Mouse (Mus musculus): ENCODE results near the gene Ugt1a9. TPM values are rescaled to one million over a fixed set of nuclear protein-coding genes. Genes with fewer than 3 reads are reported as not detected.
A peak's percentile ranks its signal among the peaks of the same experiment; 100 is the strongest.
"Not testable (repeated sequence)": the region's sequence is repeated elsewhere in the genome, so short reads cannot be mapped to it uniquely, and the experiment has no call there.

The Ugt1a9 gene
- polyA plus RNA-seq, 1 experiment from 2014 or later: not detected

DNA sequence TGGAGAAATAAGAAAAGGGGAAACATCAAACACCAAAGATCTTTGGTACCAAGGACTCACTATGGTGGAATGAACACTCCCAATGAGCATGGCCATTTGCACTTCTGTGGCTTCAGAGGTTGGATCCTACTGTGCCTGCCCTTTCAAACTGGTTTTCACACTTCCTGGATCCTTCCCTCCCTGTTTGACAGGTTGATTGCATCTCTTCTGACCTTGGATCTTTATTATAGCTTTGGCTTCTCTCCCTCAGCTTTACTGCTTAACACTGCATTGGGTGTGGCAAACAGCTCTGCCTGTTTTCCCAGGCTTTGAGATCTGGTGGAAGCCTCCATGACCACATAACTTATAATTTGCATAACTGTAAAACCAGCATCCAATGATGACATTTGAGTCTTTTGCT lies 149.7 kb downstream of the Ugt1a9 start:
- peak; percentile 81 for DNase-seq (ENCODE audit: low spot score)
- peaks cover 23% of the 10 kb centered on the region for H3K9me3 ChIP-seq
- no peak overlapping the region for H3K27ac ChIP-seq

DNA sequence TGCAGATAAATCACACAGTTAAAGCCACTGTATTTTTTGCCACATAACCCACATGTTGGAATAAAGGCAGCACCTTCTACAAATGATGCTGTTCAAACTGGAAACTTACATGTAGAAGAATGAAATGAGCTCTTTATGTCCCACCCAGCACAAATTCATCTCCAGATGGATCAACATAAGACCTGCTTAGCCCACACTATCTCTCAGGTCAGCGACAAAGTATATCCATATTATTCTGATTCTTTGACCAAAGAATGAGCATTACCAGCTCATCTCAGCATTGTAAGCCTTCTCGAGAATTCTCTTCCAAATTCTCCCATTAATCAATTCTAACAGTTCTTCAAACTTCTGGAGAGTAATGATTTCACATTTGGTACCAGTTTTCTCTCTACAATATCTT lies 151.6 kb downstream of the Ugt1a9 start:
- Histone ChIP-seq H3K27ac (no peak overlapping the region), H3K27me3 (ENCODE audit: insufficient read depth, poor library complexity, severe bottlenecking) (no peaks in the 10 kb centered on the region), H3K9me3 (peaks cover 25% of the 10 kb centered on the region), H3K4me3 (no peak overlapping the region), H3K36me3 (no peaks in the 10 kb centered on the region), H3K4me1 (no peaks in the 10 kb centered on the region)
- 50% methylated on average over 2 of the region's 2 CpGs for WGBS
- peak; percentile 64 for DNase-seq (ENCODE audit: low spot score)

More for the DNA sequence above, 149.7 kb downstream of the Ugt1a9 start:
- Histone ChIP-seq H3K27me3 (ENCODE audit: insufficient read depth, poor library complexity, severe bottlenecking) (no peaks in the 10 kb centered on the region), H3K4me3 (no peak overlapping the region), H3K36me3 (no peaks in the 10 kb centered on the region), H3K4me1 (no peaks in the 10 kb centered on the region)

DNA sequence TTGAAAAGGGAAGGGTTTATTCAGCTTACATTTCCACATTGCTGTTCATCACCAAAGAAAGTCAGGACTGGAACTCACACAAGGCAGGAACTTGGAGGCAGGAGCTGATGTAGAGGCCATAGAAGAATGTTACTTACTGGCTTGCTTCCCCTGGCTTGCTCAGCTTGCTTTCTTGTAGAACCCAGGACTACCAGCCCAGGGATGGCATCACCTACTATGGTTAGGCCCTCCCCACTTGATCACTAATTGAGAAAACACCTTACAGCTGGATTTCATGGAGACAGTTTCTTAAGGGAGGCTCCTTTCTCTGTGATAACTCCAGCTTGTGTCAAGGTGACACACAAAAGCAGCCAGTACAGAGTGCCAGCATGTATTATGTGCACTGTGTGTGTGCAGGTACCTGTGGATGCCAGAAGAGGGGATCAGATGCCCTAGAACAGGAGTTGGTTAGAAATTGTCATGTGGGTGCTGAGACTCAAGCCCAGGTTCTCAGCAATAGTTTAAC lies 152.5 kb downstream of the Ugt1a9 start:
- not testable (repeated sequence) for H3K36me3 ChIP-seq; H3K27ac ChIP-seq; H3K27me3 ChIP-seq (ENCODE audit: insufficient read depth, poor library complexity, severe bottlenecking); H3K4me3 ChIP-seq; H3K4me1 ChIP-seq
- peaks cover 28% of the 10 kb centered on the region for H3K9me3 ChIP-seq
- peak; percentile 79 for DNase-seq (ENCODE audit: low spot score)

DNA sequence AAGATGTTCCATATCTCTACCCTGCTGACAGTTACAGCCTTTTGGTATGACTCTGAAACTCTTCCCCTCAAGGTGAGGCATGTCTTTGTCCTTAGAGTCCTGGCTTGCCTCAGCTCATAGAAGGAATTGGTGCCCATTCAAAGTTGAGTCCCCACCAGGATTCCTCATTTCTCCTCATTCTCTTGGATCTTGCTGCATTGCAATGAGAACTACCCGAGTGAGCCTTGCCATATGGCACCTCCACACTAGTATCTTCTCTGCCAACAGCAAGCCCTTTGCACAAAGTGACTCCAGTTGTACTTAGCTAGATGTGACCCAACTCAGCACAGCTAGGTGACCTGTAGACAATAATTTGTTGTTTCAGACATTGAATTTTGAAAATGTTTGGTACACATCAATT lies 153.0 kb downstream of the Ugt1a9 start:
- peak; percentile 86 for DNase-seq (ENCODE audit: low spot score)
- WGBS: 44% methylated on average over 1 of the region's 1 CpGs
- H3K27me3 ChIP-seq (ENCODE audit: insufficient read depth, poor library complexity, severe bottlenecking): no peaks in the 10 kb centered on the region

DNA sequence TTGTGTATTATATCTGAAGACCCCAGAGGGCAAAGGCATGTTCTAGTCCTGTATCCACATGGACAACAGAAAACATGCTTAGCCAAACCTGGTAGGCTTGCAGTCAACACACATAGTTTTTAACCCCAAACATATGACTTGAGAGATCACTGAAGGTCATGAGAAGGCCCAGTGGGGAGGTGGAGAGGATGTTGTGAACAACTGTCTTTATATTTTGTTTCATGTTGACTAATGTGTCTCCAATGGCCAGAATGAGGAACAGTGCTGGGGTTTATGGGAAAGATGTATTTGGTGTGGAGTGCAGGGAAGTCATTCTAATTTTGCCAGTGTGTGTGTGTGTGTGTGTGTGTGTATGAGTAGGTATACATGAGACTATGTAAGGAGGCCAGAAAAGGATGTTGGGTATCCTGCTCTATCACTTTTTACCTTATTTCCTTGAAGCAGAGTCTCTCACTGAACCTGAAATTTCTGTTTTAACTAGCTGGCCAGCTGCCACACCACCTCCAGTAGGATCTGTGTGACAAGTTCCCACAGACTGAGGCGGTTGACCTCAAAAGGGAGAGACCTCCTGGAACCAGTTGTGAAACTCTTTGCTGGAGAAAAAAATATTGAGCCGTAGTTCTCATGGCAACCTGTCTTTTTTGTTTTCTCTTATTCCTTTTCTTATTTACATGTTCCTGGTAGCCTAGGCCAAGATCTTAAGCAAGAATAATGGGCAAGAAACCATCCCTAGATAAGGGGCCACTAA lies 153.6 kb downstream of the Ugt1a9 start:
- no peaks in the 10 kb centered on the region for H3K36me3 ChIP-seq
- peaks cover 40% of the 10 kb centered on the region for H3K9me3 ChIP-seq
- no peaks in the 10 kb centered on the region for H3K4me1 ChIP-seq
- H3K27me3 ChIP-seq (ENCODE audit: insufficient read depth, poor library complexity, severe bottlenecking): no peaks in the 10 kb centered on the region
- H3K27ac ChIP-seq: no peak overlapping the region
- peak; percentile 80 for DNase-seq (ENCODE audit: low spot score)
- H3K4me3 ChIP-seq: no peak overlapping the region
- 64% methylated on average over 2 of the region's 2 CpGs for WGBS

More for the DNA sequence above, 153.0 kb downstream of the Ugt1a9 start:
- no peaks in the 10 kb centered on the region for H3K36me3 ChIP-seq
- H3K4me3 ChIP-seq: no peak overlapping the region
- no peaks in the 10 kb centered on the region for H3K4me1 ChIP-seq
- H3K27ac ChIP-seq: no peak overlapping the region
- peaks cover 34% of the 10 kb centered on the region for H3K9me3 ChIP-seq

DNA sequence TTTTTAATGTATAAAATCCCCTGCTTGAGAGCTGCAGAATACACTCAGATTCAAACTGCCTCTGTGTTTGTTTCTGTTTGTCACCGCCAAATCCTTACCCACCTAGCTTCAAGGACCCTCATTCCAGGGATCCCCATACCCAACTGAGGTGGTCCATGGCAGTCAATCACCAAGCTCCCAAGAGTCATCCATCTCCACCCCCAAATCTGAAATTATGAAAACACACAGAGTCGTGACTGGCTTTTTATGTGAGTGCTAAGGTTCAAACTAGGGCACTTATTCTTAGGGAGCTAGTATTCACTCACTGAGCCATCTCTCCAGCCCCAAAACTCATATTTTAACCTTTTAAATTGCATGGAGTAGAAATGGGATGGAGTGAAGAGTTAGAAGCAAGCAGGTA lies 154.7 kb downstream of the Ugt1a9 start:
- not testable (repeated sequence) for H3K4me3 ChIP-seq; H3K4me1 ChIP-seq; H3K27ac ChIP-seq; H3K27me3 ChIP-seq (ENCODE audit: insufficient read depth, poor library complexity, severe bottlenecking); H3K36me3 ChIP-seq
- WGBS: 33% methylated on average over 2 of the region's 2 CpGs
- DNase-seq (ENCODE audit: low spot score): peak; percentile 76
- H3K9me3 ChIP-seq: peaks cover 51% of the 10 kb centered on the region

DNA sequence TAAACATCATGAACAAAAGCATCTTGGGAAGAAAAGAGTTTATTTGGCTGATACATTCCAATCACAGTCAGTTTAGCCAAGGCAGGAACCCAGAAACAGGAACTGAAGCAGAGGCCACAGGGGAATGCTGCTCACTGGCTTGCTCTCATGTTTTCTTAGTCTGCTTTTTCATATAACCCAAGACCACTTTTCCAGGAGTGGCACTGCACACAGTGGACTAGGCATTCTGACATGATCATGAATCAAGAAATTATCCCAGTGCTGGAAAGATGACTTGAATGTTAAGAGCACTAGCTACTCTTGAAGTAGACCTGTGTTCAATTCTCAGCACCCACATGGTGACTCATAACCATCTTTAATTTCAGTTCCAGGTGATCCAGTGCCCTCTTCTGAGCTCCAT lies 155.1 kb downstream of the Ugt1a9 start:
- H3K4me3 ChIP-seq: no peak overlapping the region

DNA sequence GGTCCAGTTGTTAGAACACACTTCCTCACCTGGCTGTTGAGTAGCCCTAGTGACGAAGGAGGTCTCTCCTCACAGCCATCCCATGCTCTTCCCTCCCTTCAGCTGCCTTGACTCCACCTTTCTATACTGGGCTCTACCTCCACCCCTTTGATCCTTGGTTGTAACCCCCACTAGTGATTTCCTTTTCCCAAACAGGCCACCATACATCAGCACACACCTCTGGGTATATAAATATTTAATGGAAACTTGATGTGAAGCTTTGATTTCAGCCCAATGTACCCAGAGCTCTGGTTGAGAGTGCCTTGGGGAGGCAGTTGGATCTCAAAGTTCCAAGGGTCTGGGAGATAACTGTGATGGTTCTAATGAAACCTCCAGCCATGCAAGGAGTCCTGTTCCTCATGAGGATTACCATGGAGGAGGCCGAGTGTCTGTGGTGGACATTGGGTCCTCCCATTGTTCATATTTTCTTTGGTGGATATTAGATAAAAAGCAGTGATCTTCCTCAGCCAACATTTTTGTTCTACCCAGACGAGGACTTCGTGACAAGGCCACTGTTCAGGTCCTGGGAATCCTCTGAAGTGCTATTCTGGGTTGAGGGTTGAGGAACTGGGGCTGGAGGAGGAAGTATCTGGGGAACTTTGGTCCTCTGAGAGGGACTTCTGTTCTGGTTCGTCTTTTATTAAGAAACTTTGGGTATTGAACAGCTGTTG lies 156.2 kb downstream of the Ugt1a9 start, which contains the start of gene Mroh2a:
Mroh2a (plus strand) TSS at position 317 of the 710 bp plus-strand sequence.
- Histone ChIP-seq H3K27me3 (ENCODE audit: insufficient read depth, poor library complexity, severe bottlenecking) (no peaks in the 10 kb centered on the region), H3K4me1 (no peaks in the 10 kb centered on the region), H3K27ac (no peak within 1 kb of the TSS), H3K36me3 (no peaks in the 10 kb centered on the region), H3K4me3 (no peak within 1 kb of the TSS), H3K9me3 (peaks cover 65% of the 10 kb centered on the region)
- 50% methylated on average over 5 of the region's 5 CpGs for WGBS
- DNase-seq (ENCODE audit: low spot score): peak; percentile 78

More for the DNA sequence above, 155.1 kb downstream of the Ugt1a9 start:
- H3K27me3 ChIP-seq (ENCODE audit: insufficient read depth, poor library complexity, severe bottlenecking): no peaks in the 10 kb centered on the region
- DNase-seq (ENCODE audit: low spot score): peak; percentile 74
- peaks cover 55% of the 10 kb centered on the region for H3K9me3 ChIP-seq
- H3K4me1 ChIP-seq: no peaks in the 10 kb centered on the region
- no peak overlapping the region for H3K27ac ChIP-seq
- no peaks in the 10 kb centered on the region for H3K36me3 ChIP-seq

DNA sequence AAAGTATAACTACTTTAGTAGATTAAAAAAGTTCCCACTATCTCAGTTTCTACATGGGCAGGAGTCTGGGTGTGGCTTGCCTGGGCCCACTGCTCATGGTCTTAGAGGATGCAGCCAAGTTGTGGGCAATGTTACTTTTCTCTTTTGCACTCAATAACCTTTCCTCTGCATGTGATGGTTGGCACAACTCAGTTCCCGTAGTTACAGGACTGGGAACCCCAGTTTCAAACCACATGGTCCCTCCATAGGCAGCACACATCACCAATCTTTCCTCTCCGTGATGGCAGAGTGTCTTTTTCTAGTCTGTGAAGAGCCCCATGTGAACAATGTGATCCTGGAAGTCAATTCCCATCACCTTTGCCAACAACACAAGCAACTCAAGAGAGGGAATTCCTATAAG lies 156.9 kb downstream of the Ugt1a9 start:
- WGBS: 56% methylated on average over 2 of the region's 2 CpGs
- no peaks in the 10 kb centered on the region for H3K27me3 ChIP-seq (ENCODE audit: insufficient read depth, poor library complexity, severe bottlenecking)
- DNase-seq (ENCODE audit: low spot score): peak; percentile 78
- H3K36me3 ChIP-seq: no peaks in the 10 kb centered on the region
- H3K4me3 ChIP-seq: no peak overlapping the region
- no peak overlapping the region for H3K27ac ChIP-seq
- H3K9me3 ChIP-seq: peaks cover 72% of the 10 kb centered on the region
- H3K4me1 ChIP-seq: no peaks in the 10 kb centered on the region

DNA sequence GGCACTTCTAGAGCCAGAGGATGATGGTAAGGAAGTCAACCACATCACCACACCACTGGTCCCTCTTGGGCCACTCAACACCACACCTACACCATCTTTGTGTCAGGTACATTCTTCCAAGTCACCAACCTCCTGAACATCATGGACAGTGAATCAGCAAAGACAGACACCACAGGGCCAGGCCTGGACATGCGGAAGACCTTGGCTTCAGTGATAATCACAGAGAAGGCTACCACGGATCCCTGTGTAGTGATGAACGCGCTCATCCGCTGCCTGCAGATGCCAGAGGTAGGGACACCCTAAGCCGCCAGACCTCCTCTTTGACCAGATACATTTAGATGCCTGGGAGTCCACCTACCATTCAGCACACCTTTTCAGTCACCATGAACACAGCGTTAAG lies 157.5 kb downstream of the Ugt1a9 start:
- 64% methylated on average over 7 of the region's 7 CpGs for WGBS
- Histone ChIP-seq H3K36me3 (no peaks in the 10 kb centered on the region), H3K27ac (no peak overlapping the region), H3K4me1 (no peaks in the 10 kb centered on the region), H3K27me3 (ENCODE audit: insufficient read depth, poor library complexity, severe bottlenecking) (no peaks in the 10 kb centered on the region), H3K9me3 (peaks cover 78% of the 10 kb centered on the region), H3K4me3 (no peak overlapping the region)
- peak; percentile 88 for DNase-seq (ENCODE audit: low spot score)

DNA sequence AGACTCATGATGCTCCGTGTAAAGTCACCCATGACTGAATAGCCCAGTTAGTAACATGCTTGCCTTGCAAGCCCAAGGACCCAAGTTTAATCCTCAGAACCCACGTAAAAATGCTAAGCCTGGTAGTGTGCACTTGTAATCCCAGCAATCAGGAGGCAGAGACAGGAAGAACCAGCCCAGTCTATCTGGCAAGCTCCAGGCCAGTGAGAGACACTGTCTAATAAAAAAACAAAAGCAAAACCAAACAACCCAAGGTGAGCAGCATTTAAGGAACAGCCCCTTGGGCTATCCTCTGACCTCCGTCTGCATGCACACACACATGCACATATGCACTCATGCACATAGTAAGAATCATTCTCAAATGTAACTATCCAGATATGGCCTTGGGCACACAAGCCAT lies 159.0 kb downstream of the Ugt1a9 start:
- Histone ChIP-seq H3K4me3 (no peak overlapping the region), H3K4me1 (no peaks in the 10 kb centered on the region), H3K27me3 (ENCODE audit: insufficient read depth, poor library complexity, severe bottlenecking) (no peaks in the 10 kb centered on the region), H3K27ac (no peak overlapping the region), H3K36me3 (no peaks in the 10 kb centered on the region), H3K9me3 (peaks cover 93% of the 10 kb centered on the region)
- no peak for DNase-seq (ENCODE audit: low spot score)
- WGBS: 73% methylated on average over 3 of the region's 3 CpGs

DNA sequence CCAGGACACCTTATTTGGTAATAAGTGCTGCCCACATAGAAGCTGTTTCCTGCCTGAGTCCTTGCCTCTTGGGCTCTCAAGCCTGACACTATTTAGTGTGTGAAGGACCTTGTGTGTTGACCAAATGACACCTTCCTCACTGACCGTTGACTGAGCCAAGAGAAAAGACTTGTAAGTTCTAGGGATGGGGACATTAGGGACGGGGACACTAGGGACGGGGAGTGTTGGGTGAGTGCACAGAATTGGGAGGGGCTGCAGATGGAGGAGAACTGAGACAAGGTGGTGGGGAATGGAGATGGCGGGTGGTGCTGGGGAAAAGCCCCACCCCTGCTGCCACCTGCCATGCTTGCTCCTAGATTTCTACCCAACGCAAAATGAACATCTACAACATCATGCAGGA lies 159.4 kb downstream of the Ugt1a9 start:
- 77% methylated on average over 5 of the region's 5 CpGs for WGBS
- H3K4me3 ChIP-seq: no peak overlapping the region
- no peaks in the 10 kb centered on the region for H3K36me3 ChIP-seq
- H3K27me3 ChIP-seq (ENCODE audit: insufficient read depth, poor library complexity, severe bottlenecking): no peaks in the 10 kb centered on the region
- H3K4me1 ChIP-seq: no peaks in the 10 kb centered on the region
- H3K27ac ChIP-seq: no peak overlapping the region
- H3K9me3 ChIP-seq: peaks cover 97% of the 10 kb centered on the region
- DNase-seq (ENCODE audit: low spot score): no peak

DNA sequence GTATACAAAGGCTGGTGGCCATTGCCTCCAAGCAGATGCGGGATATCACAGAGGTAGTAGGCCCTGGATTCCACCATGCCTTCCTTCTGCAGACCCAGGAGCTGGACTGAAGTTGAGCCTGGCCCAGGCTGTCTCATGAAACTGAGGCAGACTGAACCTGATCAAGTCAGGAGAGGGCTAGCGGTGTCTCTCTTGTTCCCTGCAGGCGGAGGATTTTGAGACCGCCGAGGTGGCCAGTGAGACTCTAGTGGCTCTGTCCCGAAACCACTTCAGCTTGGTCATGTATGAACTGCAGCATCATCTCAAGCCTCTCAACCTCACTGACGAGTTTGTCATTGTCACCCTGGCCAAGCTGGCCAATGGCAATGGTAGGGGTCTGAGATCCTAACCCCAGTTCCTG lies 159.8 kb downstream of the Ugt1a9 start:
- no peaks in the 10 kb centered on the region for H3K4me1 ChIP-seq
- no peak overlapping the region for H3K27ac ChIP-seq
- 70% methylated on average over 7 of the region's 7 CpGs for WGBS
- H3K36me3 ChIP-seq: no peaks in the 10 kb centered on the region
- H3K27me3 ChIP-seq (ENCODE audit: insufficient read depth, poor library complexity, severe bottlenecking): no peaks in the 10 kb centered on the region
- H3K9me3 ChIP-seq: peaks cover 99% of the 10 kb centered on the region
- no peak overlapping the region for H3K4me3 ChIP-seq
- no peak for DNase-seq (ENCODE audit: low spot score)
